Mouse (Mus musculus): ENCODE measurements around the gene Abl1. TPM values are rescaled to one million over a fixed set of nuclear protein-coding genes. Genes with fewer than 3 reads are reported as not detected.
A peak's percentile ranks its signal among the peaks of the same experiment; 100 is the strongest.

The Abl1 gene
- polyA plus RNA-seq, 1 experiment = 68.6 TPM

GRCm38 (mm10) chr2:31749046-31749709, 61.0 kb downstream of the Abl1 start:
- TF ChIP-seq CTCF (IDR thresholded peaks at IDR 0.05; ENCODE audit: borderline replicate concordance, extremely low read depth, insufficient read depth, insufficient read length) = no peak
- no peak for TF ChIP-seq POLR2A (IDR thresholded peaks at IDR 0.05; ENCODE audit: borderline replicate concordance, extremely low read depth, insufficient read depth, insufficient read length, poor library complexity, severe bottlenecking)
- DNase-seq (ENCODE audit: low read depth) = peak; percentile 41

DNA sequence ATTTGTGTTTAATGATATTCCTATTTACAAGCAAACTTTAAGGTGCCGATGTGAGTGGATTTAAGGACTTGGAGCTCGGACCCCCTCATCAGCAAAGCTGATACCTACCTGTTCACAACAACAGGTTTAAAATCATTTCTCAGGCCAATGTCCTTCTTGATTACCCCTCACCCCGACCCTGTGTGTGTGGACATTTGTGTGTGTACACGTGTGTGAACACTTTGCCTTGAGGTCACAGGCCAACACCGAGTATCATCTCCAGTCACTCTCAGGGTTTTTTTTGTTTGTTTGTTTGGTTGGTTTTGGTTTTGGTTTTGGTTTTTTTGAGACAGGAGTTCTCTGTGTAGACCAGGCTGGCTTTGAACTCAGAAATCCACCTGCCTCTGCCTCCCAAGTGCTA, 62.0 kb downstream of the Abl1 start:
- DNase-seq (ENCODE audit: low read depth) = no peak
- no peak for TF ChIP-seq POLR2A (IDR thresholded peaks at IDR 0.05; ENCODE audit: borderline replicate concordance, extremely low read depth, insufficient read depth, insufficient read length, poor library complexity, severe bottlenecking)
- no peak for TF ChIP-seq CTCF (IDR thresholded peaks at IDR 0.05; ENCODE audit: borderline replicate concordance, extremely low read depth, insufficient read depth, insufficient read length)

DNA sequence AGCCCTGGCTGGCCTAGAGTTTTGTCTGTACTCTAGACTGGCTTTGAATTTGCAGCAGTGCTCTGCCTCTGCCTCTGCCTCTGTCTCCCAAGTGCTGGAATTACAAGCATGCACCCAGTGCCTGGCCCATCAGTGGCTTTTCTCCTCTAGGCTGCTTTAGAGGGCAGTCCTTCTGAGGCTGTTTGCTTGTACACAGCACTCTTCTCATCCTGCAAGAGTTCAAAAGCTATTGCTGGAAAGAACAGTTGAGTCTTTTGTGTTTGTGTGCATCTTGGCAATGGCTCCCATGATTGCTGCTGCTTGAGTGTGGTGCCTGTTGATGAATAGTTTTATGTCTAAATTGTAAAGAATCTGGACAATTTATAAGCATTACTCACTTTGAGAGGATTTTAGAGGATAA, 69.3 kb downstream of the Abl1 start:
- no peak for DNase-seq (ENCODE audit: low read depth)
- no peak for TF ChIP-seq CTCF (IDR thresholded peaks at IDR 0.05; ENCODE audit: borderline replicate concordance, extremely low read depth, insufficient read depth, insufficient read length)
- TF ChIP-seq POLR2A (IDR thresholded peaks at IDR 0.05; ENCODE audit: borderline replicate concordance, extremely low read depth, insufficient read depth, insufficient read length, poor library complexity, severe bottlenecking) = no peak

- no peak for DNase-seq (ENCODE audit: low read depth)
- TF ChIP-seq POLR2A (IDR thresholded peaks at IDR 0.05; ENCODE audit: borderline replicate concordance, extremely low read depth, insufficient read depth, insufficient read length, poor library complexity, severe bottlenecking) = no peak
- no peak for TF ChIP-seq CTCF (IDR thresholded peaks at IDR 0.05; ENCODE audit: borderline replicate concordance, extremely low read depth, insufficient read depth, insufficient read length)
These were observed 70.8 kb downstream of the Abl1 start for GRCm38 (mm10) chr2:31758966-31759365.

DNA sequence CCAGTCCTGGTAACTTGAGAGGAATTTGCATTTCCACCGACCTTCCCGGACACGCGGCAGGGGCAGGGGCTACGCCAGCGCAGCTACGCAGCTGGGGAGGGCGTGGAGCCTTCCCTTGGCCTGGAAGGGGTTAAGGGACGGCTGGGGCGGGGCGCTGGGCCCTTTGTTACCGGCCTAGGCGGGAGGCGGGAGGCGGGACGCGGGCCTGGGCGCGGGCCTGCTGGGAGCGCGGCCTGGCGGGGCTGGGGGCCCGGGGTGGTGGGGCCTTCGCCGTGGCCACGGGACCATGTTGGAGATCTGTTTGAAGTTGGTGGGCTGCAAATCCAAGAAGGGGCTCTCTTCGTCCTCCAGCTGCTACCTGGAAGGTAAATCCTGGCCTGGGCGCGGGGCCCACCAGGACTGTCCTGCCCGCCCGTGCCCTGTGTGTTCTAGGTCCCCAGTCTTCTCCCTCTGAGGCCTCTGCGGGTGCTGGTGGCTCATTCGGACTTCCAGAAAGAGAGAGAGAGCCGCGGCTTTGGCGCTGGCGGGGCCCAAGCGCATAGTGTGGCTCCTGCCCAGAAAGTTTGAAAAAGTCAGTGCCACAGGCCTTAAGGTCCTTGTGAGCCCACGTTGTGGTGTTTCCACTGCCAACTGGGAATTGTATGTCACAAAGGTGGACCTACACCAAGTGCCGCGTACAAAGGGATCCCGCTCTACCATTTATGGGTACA, 71.7 kb downstream of the Abl1 start:
- no peak for TF ChIP-seq CTCF (IDR thresholded peaks at IDR 0.05; ENCODE audit: borderline replicate concordance, extremely low read depth, insufficient read depth, insufficient read length)
- peak; percentile 65 for TF ChIP-seq POLR2A (IDR thresholded peaks at IDR 0.05; ENCODE audit: borderline replicate concordance, extremely low read depth, insufficient read depth, insufficient read length, poor library complexity, severe bottlenecking)
- peak; percentile 87 for DNase-seq (ENCODE audit: low read depth)

DNA sequence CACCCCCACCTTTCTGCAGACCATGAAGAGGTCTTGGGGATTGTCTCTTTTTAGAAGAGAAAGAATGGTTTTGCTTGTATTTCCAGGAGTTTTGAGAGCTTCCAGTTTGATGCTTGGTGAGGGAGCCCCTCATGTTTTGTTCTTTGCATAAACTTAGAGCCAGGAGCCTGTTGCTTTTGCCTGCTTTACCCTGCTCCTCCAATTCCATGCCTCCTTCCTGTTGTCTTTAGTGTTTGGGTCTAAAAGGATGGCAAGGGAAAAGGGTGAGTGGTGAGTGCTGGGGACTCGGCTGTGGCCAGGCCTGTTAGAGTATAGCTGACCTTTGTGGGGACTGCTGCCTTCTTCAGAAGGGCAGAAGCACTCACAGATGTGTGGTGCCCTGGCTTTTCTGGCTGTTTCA, 72.3 kb downstream of the Abl1 start:
- TF ChIP-seq CTCF (IDR thresholded peaks at IDR 0.05; ENCODE audit: borderline replicate concordance, extremely low read depth, insufficient read depth, insufficient read length) = no peak
- TF ChIP-seq POLR2A (IDR thresholded peaks at IDR 0.05; ENCODE audit: borderline replicate concordance, extremely low read depth, insufficient read depth, insufficient read length, poor library complexity, severe bottlenecking) = no peak
- DNase-seq (ENCODE audit: low read depth) = no peak

DNA sequence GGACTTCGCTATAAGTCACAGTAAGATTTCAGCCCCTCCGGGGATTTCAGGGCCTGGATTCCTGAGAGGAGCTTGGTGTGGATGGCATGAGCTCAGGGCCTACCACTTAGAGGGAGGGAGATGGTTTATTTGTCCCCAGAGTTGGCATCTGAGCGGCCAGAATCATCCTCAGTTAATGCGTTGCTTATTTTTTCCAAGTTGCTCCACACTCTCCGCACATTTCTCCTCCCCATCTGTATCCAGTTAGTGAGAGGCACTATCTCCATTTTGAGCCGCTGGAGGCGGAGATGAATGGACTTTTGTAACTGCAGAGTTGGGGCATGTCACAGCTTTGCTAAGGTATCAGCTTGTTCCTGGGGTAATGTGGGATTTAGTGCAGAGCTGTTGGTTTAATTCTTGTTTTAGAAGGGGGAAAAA, 72.9 kb downstream of the Abl1 start:
- TF ChIP-seq CTCF (IDR thresholded peaks at IDR 0.05; ENCODE audit: borderline replicate concordance, extremely low read depth, insufficient read depth, insufficient read length) (no peak), POLR2A (IDR thresholded peaks at IDR 0.05; ENCODE audit: borderline replicate concordance, extremely low read depth, insufficient read depth, insufficient read length, poor library complexity, severe bottlenecking) (no peak)
- DNase-seq (ENCODE audit: low read depth) = no peak

DNA sequence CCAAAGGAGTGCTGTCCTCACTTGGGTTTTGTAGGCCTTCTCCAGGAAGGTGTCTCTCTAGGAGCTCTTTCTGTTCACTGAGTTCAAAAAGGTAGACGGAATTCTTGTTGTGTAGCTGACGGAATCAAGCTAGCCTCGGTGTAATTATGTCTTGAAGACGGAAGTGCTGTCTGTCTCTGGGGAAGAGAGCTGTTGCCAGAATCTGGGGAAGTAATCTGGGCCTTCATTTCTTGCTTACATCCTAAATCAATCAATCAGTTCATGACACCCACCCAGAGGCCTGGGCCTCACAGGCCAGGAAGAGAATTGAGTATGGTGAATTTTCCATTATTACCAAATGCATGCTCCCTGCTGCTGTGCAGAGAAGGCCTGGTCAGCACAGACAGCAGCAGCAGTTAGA, 73.4 kb downstream of the Abl1 start:
- TF ChIP-seq POLR2A (IDR thresholded peaks at IDR 0.05; ENCODE audit: borderline replicate concordance, extremely low read depth, insufficient read depth, insufficient read length, poor library complexity, severe bottlenecking) (no peak), CTCF (IDR thresholded peaks at IDR 0.05; ENCODE audit: borderline replicate concordance, extremely low read depth, insufficient read depth, insufficient read length) (no peak)
- DNase-seq (ENCODE audit: low read depth) = no peak

DNA sequence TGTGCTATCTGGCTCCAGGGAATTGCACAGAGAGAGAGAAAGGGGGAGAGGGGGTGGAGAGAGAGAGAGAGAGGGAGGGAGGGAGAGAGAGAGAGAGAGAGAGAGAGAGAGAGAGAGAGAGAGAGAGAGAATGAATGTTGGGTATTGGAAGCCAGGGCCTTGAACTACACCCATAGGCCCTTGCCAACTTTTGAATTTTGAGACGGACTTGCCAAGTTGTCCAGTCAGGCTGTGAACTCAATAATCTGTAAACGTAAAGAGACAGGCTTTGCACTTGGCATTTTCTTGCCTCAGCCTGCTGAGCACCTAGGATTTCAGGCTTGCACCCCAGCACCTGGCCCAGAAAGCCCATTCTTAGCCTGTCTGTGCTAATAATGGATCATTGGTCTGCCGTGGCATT, 74.0 kb downstream of the Abl1 start:
- DNase-seq (ENCODE audit: low read depth) = no peak

DNA sequence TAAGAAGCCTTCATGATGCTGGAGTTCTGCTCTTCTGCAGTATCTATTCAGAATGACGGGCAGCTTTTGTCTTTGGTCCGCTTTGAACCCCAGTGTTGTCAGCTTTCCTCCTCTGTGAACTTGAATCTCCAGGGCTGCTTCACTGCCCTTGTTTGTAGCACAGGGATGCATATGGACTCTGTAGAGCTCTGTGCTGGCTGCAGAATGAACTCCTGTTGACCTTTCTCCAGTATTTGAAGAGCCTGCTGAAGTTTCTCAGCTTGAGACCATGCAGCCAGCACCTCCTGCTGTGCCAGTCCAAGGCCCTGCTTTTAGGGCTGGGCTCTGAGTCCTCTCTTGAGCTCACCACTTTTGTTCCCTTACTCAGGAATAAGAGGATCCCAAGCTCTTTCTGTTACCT, 74.7 kb downstream of the Abl1 start:
- TF ChIP-seq CTCF (IDR thresholded peaks at IDR 0.05; ENCODE audit: borderline replicate concordance, extremely low read depth, insufficient read depth, insufficient read length) (no peak), POLR2A (IDR thresholded peaks at IDR 0.05; ENCODE audit: borderline replicate concordance, extremely low read depth, insufficient read depth, insufficient read length, poor library complexity, severe bottlenecking) (no peak)
- no peak for DNase-seq (ENCODE audit: low read depth)

More for the DNA sequence above, 74.0 kb downstream of the Abl1 start:
- TF ChIP-seq CTCF (IDR thresholded peaks at IDR 0.05; ENCODE audit: borderline replicate concordance, extremely low read depth, insufficient read depth, insufficient read length) (no peak), POLR2A (IDR thresholded peaks at IDR 0.05; ENCODE audit: borderline replicate concordance, extremely low read depth, insufficient read depth, insufficient read length, poor library complexity, severe bottlenecking) (no peak)

DNA sequence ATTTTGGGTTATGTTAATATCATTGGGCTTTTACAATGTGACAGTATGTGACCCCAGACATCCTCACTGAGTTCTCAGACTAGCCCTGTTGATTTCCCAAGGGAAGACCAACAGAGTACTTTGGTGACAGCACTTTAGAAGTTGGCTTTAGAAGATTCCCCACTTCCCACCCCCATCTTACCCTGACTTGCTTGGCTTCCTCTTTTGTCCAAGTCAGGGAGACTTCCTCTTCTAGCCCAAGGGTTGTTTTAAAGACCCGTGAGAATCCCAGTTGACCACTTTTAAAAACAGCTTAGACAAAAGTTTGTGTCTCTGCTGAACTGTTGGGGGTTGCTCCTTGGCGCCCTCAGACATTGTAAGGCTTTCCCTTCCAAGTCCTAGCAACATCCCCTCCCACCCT, 75.1 kb downstream of the Abl1 start:
- no peak for DNase-seq (ENCODE audit: low read depth)
- TF ChIP-seq CTCF (IDR thresholded peaks at IDR 0.05; ENCODE audit: borderline replicate concordance, extremely low read depth, insufficient read depth, insufficient read length) = no peak
- TF ChIP-seq POLR2A (IDR thresholded peaks at IDR 0.05; ENCODE audit: borderline replicate concordance, extremely low read depth, insufficient read depth, insufficient read length, poor library complexity, severe bottlenecking) = no peak

- DNase-seq (ENCODE audit: low read depth) = no peak
- no peak for TF ChIP-seq POLR2A (IDR thresholded peaks at IDR 0.05; ENCODE audit: borderline replicate concordance, extremely low read depth, insufficient read depth, insufficient read length, poor library complexity, severe bottlenecking)
- no peak for TF ChIP-seq CTCF (IDR thresholded peaks at IDR 0.05; ENCODE audit: borderline replicate concordance, extremely low read depth, insufficient read depth, insufficient read length)
These were observed 78.9 kb downstream of the Abl1 start for GRCm38 (mm10) chr2:31767104-31767503.

Data from brain, embryonic 14.5 days (tissue).